Mouse (Mus musculus): ENCODE data around the gene Cdc42ep1. TPM values are rescaled to one million over a fixed set of nuclear protein-coding genes. Genes with fewer than 3 reads are reported as not detected.
"Not testable (repeated sequence)": the region's sequence is repeated elsewhere in the genome, so short reads cannot be mapped to it uniquely, and the experiment has no call there.

Gene Cdc42ep1
- total RNA-seq, 4 experiments from 2014 or later: 14.5 to 18.7 (median 16.2) TPM

GRCm38 (mm10) chr15:78876991-78877809 is 34.8 kb downstream of the Cdc42ep1 start, which contains the start of gene Gga1:
Gga1 (plus strand) TSS chr15:78877190.
- peak; percentile 96 to 97 for DNase-seq (ENCODE audit: low spot score in 2 of 2)

GRCm38 (mm10) chr15:78877810-78878390 is 35.5 kb downstream of the Cdc42ep1 start:
- no peak for DNase-seq (ENCODE audit: low spot score in 2 of 2)

- not testable (repeated sequence) for DNase-seq (ENCODE audit: low spot score in 2 of 2)
Measured at GRCm38 (mm10) chr15:78878792-78879516, 36.5 kb downstream of the Cdc42ep1 start.

GRCm38 (mm10) chr15:78880432-78880831 is 38.0 kb downstream of the Cdc42ep1 start:
- no peak for DNase-seq (ENCODE audit: low spot score in 2 of 2)

- no peak for DNase-seq (ENCODE audit: low spot score in 2 of 2)
Measured at GRCm38 (mm10) chr15:78881828-78882227, 39.4 kb downstream of the Cdc42ep1 start.

- DNase-seq (ENCODE audit: low spot score in 2 of 2): no peak
Measured at GRCm38 (mm10) chr15:78889401-78889853, 47.0 kb downstream of the Cdc42ep1 start.

- no peak for DNase-seq (ENCODE audit: low spot score in 2 of 2)
Measured at GRCm38 (mm10) chr15:78892440-78892839, 50.0 kb downstream of the Cdc42ep1 start.

GRCm38 (mm10) chr15:78894726-78895125 is 52.3 kb downstream of the Cdc42ep1 start:
- DNase-seq (ENCODE audit: low spot score in 2 of 2): no peak

- no peak for DNase-seq (ENCODE audit: low spot score in 2 of 2)
Measured at GRCm38 (mm10) chr15:78895741-78896140, 53.3 kb downstream of the Cdc42ep1 start.

- no peak for DNase-seq (ENCODE audit: low spot score in 2 of 2)
Measured at GRCm38 (mm10) chr15:78896149-78896548, 53.7 kb downstream of the Cdc42ep1 start.

- DNase-seq (ENCODE audit: low spot score in 2 of 2): no peak
Measured at GRCm38 (mm10) chr15:78897488-78897887, 55.1 kb downstream of the Cdc42ep1 start.

GRCm38 (mm10) chr15:78898507-78899001 is 56.1 kb downstream of the Cdc42ep1 start:
- DNase-seq (ENCODE audit: low spot score in 2 of 2): no peak

GRCm38 (mm10) chr15:78899409-78899739 is 57.0 kb downstream of the Cdc42ep1 start, which contains the start of gene Gm49510:
Gm49510 (plus strand) TSS chr15:78899667.
- no peak for DNase-seq (ENCODE audit: low spot score in 2 of 2)

GRCm38 (mm10) chr15:78899740-78900584 is 57.5 kb downstream of the Cdc42ep1 start, which contains the start of gene Sh3bp1:
Sh3bp1 (plus strand) TSS chr15:78899768.
- peak in 1 of 2 experiments; percentile 36 for DNase-seq (ENCODE audit: low spot score in 2 of 2)

Small RNAs within 50 kb of the gene (microRNA-seq; reads per million reads assigned to microRNA genes)
- 0.51 to 1.3 reads per million in 2 experiments for gene Mir6955

Other genes starting within 250 kb of the Cdc42ep1 start
- 10 to 100 TPM; 21.5 to 50.0 (median 36.0) TPM for gene Cyth4, start 245.6 kb upstream of the Cdc42ep1 start, total RNA-seq (2022)
- gene Elfn2, start 123.9 kb upstream of the Cdc42ep1 start, total RNA-seq (2022): 100 to 1,000 TPM; 176 to 224 (median 201) TPM
- 10 to 100 TPM in 1 of 4 experiments, 1 to 10 TPM in 3; 6.5 to 11.2 (median 8.1) TPM for gene Mfng, start 69.1 kb upstream of the Cdc42ep1 start, total RNA-seq (2022)
- 1 to 10 TPM; 6.6 to 8.2 (median 6.9) TPM for gene Card10, start 39.6 kb upstream of the Cdc42ep1 start, total RNA-seq (2022)
- not detected for gene Lgals2, start 12.9 kb downstream of the Cdc42ep1 start, total RNA-seq (2022)
- 10 to 100 TPM; 59.2 to 63.9 (median 62.6) TPM for gene Gga1, start 34.6 kb downstream of the Cdc42ep1 start, total RNA-seq (2022)
- 1 to 10 TPM in 1 of 4 experiments, under 1 TPM in 2, not detected in 1; 0.34 to 1.2 (median 0.38) TPM for gene Gm49510, start 57.0 kb downstream of the Cdc42ep1 start, total RNA-seq (2022)
- gene Sh3bp1, start 57.1 kb downstream of the Cdc42ep1 start, total RNA-seq (2022): 10 to 100 TPM; 28.9 to 33.0 (median 31.8) TPM
- gene Pdxp, start 71.3 kb downstream of the Cdc42ep1 start, total RNA-seq (2022): 100 to 1,000 TPM; 140 to 156 (median 148) TPM
- gene Lgals1, start 84.1 kb downstream of the Cdc42ep1 start, total RNA-seq (2022): 10 to 100 TPM; 16.9 to 40.3 (median 28.2) TPM
- 10 to 100 TPM; 34.4 to 41.8 (median 37.7) TPM for gene Nol12, start 92.3 kb downstream of the Cdc42ep1 start, total RNA-seq (2022)
- gene Triobp, start 105.1 kb downstream of the Cdc42ep1 start, total RNA-seq (2022): 10 to 100 TPM in 2 of 4 experiments, 1 to 10 TPM in 2; 7.0 to 14.1 (median 11.5) TPM
- 10 to 100 TPM; 73.6 to 88.0 (median 81.8) TPM for gene H1f0, start 185.8 kb downstream of the Cdc42ep1 start, total RNA-seq (2022)
- gene Galr3, start 199.3 kb downstream of the Cdc42ep1 start, total RNA-seq (2022): 1 to 10 TPM in 1 of 4 experiments, under 1 TPM in 1, not detected in 2; 0.81 to 1.0 TPM
- 10 to 100 TPM; 17.3 to 23.9 (median 18.2) TPM for gene Ankrd54, start 220.3 kb downstream of the Cdc42ep1 start, total RNA-seq (2022)
- gene Eif3l, start 232.6 kb downstream of the Cdc42ep1 start, total RNA-seq (2022): 10 to 100 TPM; 76.9 to 82.0 (median 77.9) TPM